Mouse (Mus musculus) Patski (cell line): ENCODE results near the gene Zik1. TPM values are rescaled to one million over a fixed set of nuclear protein-coding genes. Genes with fewer than 3 reads are reported as not detected.

Source experiments
- ATAC-seq: fragments of 100-300 bp; one replicate; pipeline ENCODE4 v1.8.0; 2021
- CTCF ChIA-PET: fragments of 350-600 bp; sonication (Branson Sonifier 250); formaldehyde crosslinking; loops from one replicate; lab custom pipeline; 2022; ENCODE audit warnings: inconsistent platforms; lab: Charles Lee
- POLR2A ChIA-PET: fragments of 350-600 bp; sonication (Branson Sonifier 250); formaldehyde crosslinking; loops from one replicate; lab custom pipeline; 2022; ENCODE audit warnings: antibody characterized with exemption, inconsistent platforms; lab: Charles Lee
- DNase-seq: peaks from one replicate; pipeline ENCODE4 v3.0.0-alpha.2; 2011; ENCODE audit warnings: low read depth, low spot score
- H3K27me3 ChIP-seq: fragments of 371-371 bp; one replicate; pipeline ENCODE4 v1.5.1; 2021
- CTCF ChIP-seq: fragments of 100-300 bp; IDR thresholded peaks from one replicate; pipeline ENCODE4 v1.5.1; 2021
- in situ Hi-C: fragments of 300-500 bp; cut with MboI; formaldehyde crosslinking; loops from 3 replicates; pipeline ENCODE4 v1.11.1; 2018; ENCODE audit warnings: low pct_unique_long_range_greater_than_20kb, mixed read lengths
- polyA plus RNA-seq: library from polyadenylated mRNA; unstranded; gene quantifications from one replicate; pipeline ENCODE4 v1.2.3, GENCODE M21; 2021

Zik1 gene
- polyA plus RNA-seq = 3.6 TPM

DNA sequence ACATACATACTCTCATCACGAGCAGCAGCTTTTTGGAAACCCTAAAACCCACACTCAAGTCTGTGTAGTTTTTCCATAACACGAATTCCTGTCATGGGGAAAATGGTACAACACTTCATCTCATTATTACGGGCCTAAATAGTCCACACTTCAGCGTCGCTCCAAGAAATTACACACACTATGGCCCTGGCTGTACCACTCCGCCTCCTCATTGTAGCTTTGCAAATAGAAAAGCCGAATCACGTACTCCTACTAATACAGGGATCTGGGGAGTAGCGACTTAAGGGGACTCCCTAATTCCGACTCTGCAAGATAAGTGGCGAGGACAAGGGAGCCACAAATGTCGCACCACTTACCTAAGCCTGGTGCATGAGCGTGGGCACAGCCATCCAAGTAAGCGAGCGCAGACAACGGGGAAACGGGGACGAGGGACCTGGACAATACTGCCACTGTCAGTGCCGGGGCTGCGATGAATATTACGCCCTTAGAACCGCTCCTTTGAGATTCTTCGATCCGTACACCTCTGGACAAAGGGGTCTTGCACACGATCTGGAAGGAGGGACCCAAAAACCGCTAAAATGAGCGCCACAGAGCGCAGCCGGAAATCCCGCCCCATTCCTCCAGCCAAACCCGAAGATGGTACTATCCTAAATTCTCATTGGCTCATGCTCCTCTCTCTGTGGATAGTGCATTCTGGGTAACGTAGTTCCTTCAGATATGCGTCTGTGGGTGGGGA, at the start of gene Zik1:
Gene Zik1 (minus strand): TSS at position 609 of the 736 bp plus-strand sequence.
- in situ Hi-C loops = no loop called here
- ATAC-seq = peak; percentile 100
- H3K27me3 ChIP-seq = no peaks in the 10 kb centered on the region
- DNase-seq = peak; percentile 19
- no peak for TF ChIP-seq CTCF
- POLR2A ChIA-PET = no interaction called here
- CTCF ChIA-PET = no interaction called here

DNA sequence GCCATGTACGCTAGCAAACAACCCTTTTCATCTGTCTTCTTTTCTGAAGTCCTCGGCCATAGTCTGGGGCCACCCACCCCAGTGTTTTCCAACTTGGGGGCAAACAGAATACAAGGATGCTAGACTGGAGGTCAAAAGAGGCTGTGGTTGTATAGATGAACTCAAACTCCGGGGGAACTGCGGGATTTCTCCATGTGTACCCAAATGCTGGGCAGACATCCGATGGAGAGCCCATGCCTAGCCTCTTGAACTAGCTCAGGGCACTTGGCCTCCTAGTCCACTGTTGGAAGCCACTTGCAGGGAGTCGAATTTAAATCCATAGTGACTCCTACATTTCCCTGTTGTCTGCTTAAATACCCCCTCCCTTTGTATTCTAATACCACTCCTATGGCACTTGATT, 384 bp upstream of the Zik1 start:
- in situ Hi-C loops = no loop called here
- ATAC-seq (peak; percentile 1), DNase-seq (no peak)
- POLR2A ChIA-PET = no interaction called here
- no peak for TF ChIP-seq CTCF
- CTCF ChIA-PET = no interaction called here
- H3K27me3 ChIP-seq = no peaks in the 10 kb centered on the region

- in situ Hi-C loops = no loop called here
- ChIA-PET POLR2A (no interaction called here), CTCF (no interaction called here)
- H3K27me3 ChIP-seq = no peaks in the 10 kb centered on the region
- ATAC-seq (no peak), DNase-seq (no peak)
- TF ChIP-seq CTCF = no peak
Measured at GRCm38 (mm10) chr7:10480588-10481233, 14.5 kb downstream of the Zik1 start.

DNA sequence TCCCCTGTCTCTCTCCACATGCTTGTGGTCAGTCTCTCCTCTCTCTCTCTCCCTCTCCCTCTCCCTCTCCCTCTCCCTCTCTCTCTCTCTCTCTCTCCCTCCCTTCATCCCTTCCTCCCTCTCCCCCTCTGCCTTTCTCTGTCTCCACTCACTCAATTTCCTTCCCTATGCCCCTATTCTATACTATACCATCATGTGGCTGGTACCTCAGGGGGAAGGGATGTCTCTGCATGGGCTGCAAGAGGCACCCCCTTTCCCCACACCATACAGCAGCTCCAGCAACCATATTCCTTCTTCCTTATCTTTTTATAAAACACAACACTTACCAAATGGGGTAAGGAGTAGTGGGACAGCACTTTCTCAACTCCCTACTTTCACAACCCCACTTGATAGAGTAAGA, 15.4 kb downstream of the Zik1 start:
- DNase-seq (no peak), ATAC-seq (no peak)
- in situ Hi-C loops = no loop called here
- POLR2A ChIA-PET = no interaction called here
- CTCF ChIA-PET = no interaction called here
- TF ChIP-seq CTCF = no peak
- no peaks in the 10 kb centered on the region for H3K27me3 ChIP-seq

DNA sequence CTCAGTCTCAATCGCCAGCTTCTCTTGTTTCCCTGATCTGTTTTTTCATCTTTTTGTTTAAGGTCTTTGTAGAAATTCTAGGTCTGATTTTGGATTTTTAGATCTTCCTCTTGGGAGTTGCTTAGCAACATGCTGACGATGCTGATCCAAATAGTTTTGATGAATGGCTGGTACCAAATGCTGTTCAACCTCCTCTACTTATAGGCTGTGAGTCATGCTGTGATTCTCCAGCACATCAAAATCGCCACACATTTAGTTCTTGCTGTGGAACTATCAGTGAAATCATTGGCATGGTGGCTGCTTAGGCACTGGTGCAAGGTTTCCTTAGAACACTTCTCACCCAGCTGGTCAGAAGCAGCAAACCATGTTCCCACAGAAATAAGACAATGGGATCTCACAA, 37.0 kb downstream of the Zik1 start:
- POLR2A ChIA-PET = no interaction called here
- H3K27me3 ChIP-seq = peaks cover 3% of the 10 kb centered on the region
- DNase-seq (no peak), ATAC-seq (no peak)
- CTCF ChIA-PET = no interaction called here
- in situ Hi-C loops = no loop called here
- TF ChIP-seq CTCF = no peak

DNA sequence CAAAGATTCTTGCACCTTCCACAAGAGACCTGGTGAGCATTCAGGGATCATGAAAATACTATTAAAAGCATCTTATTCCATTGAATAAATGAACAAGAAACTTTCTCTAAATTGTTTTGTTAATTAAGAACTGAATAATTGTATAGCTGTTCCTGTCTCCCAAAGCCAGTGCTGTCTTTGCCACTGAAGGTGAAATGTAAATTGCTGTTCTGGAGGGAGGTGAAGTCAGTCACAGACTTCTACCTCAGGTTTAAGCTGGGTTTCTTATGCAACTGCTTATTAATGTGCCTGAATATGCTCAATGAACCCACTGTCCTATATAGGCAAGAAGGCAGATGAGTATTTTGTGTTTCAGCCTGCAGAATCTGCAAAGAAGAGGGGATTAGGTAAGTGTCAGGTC, 52.2 kb downstream of the Zik1 start, which contains the start of gene Vmn1r67:
Gene Vmn1r67 (plus strand): TSS at position 301 of the 400 bp plus-strand sequence.
- TF ChIP-seq CTCF = no peak
- no peak for ATAC-seq
- ChIA-PET CTCF (no interaction called here), POLR2A (no interaction called here)
- no peaks in the 10 kb centered on the region for H3K27me3 ChIP-seq
- in situ Hi-C loops = loop anchor here (25.0 kb wide), 1 partner anchor 194 kb away; the partner anchor contains the start of gene Vmn1r70
- DNase-seq = no peak

Other genes starting within 250 kb of the Zik1 start
- not detected for gene Vmn1r66, start 217.4 kb downstream of the Zik1 start, polyA plus RNA-seq
- gene Vmn1r67, start 52.1 kb downstream of the Zik1 start, polyA plus RNA-seq = not detected
- gene Vmn1r68, start 63.1 kb upstream of the Zik1 start, polyA plus RNA-seq = not detected
- not detected for gene Vmn1r69, start 118.3 kb upstream of the Zik1 start, polyA plus RNA-seq
- gene Vmn1r70, start 136.1 kb upstream of the Zik1 start, polyA plus RNA-seq = not detected
- not detected for gene Nlrp4b, start 192.4 kb upstream of the Zik1 start, polyA plus RNA-seq